Mouse (Mus musculus) layer of hippocampus, adult 18-20 months (tissue): ENCODE measurements at regions not wholly inside any gene's neighbourhood (a gene's known extent, or its start where the extent isn't known, plus 50 kb on each side); places are given as distances from the start of the nearest gene placed in this dataset.

Experiments used
- DNase-seq, 2 experiments: peaks; one replicate each; pipeline ENCODE4 v3.0.0; 2022; ENCODE audit warnings: low spot score in 2 of 2

- DNase-seq = no peak
These were observed 163.6 kb downstream of the Aldoart1 start for GRCm38 (mm10) chr4:72688842-72689241.

GRCm38 (mm10) chr4:72674006-72674405, 178.4 kb downstream of the Aldoart1 start:
- DNase-seq = no peak

- no peak for DNase-seq
These were observed 180.6 kb downstream of the Aldoart1 start for GRCm38 (mm10) chr4:72671652-72672411.

- no peak for DNase-seq
These were observed 182.5 kb downstream of the Aldoart1 start for GRCm38 (mm10) chr4:72669827-72670494.

GRCm38 (mm10) chr4:72664379-72664778, 188.1 kb downstream of the Aldoart1 start:
- DNase-seq = no peak

GRCm38 (mm10) chr4:72662477-72662876, 190.0 kb downstream of the Aldoart1 start:
- DNase-seq = no peak

GRCm38 (mm10) chr4:72656206-72656605, 196.2 kb downstream of the Aldoart1 start:
- DNase-seq = no peak

GRCm38 (mm10) chr4:72647130-72647529, 205.3 kb downstream of the Aldoart1 start:
- no peak for DNase-seq

- no peak for DNase-seq
These were observed 223.0 kb downstream of the Aldoart1 start for GRCm38 (mm10) chr4:72629416-72629815.

- DNase-seq = no peak
These were observed 225.1 kb downstream of the Aldoart1 start for GRCm38 (mm10) chr4:72627219-72627930.

GRCm38 (mm10) chr4:72605107-72605506, 247.3 kb downstream of the Aldoart1 start:
- peak; percentile 50 to 68 for DNase-seq

- DNase-seq = no peak
These were observed 256.9 kb downstream of the Aldoart1 start for GRCm38 (mm10) chr4:72595494-72595893.

- DNase-seq = peak in 1 of 2 experiments; percentile 9
These were observed 260.3 kb downstream of the Aldoart1 start for GRCm38 (mm10) chr4:72592129-72592528.

- DNase-seq = no peak
These were observed 277.5 kb downstream of the Aldoart1 start for GRCm38 (mm10) chr4:72574946-72575345.

GRCm38 (mm10) chr4:72571924-72572323, 280.5 kb downstream of the Aldoart1 start:
- DNase-seq = peak in 1 of 2 experiments; percentile 48

GRCm38 (mm10) chr4:72565186-72565585, 287.2 kb downstream of the Aldoart1 start:
- no peak for DNase-seq

GRCm38 (mm10) chr4:72562909-72563676, 289.3 kb downstream of the Aldoart1 start:
- peak in 1 of 2 experiments; percentile 37 for DNase-seq

- DNase-seq = no peak
These were observed 298.2 kb downstream of the Aldoart1 start for GRCm38 (mm10) chr4:72554276-72554675.

GRCm38 (mm10) chr4:72534563-72534962, 317.9 kb downstream of the Aldoart1 start:
- DNase-seq = no peak

GRCm38 (mm10) chr4:72524630-72525029, 323.9 kb upstream of the Tle1 start:
- DNase-seq = no peak

- peak; percentile 56 to 68 for DNase-seq
These were observed 323.4 kb upstream of the Tle1 start for GRCm38 (mm10) chr4:72524100-72524499.
